In genomic region chr9:71827371-71827770, GRCm38 (mm10) we compare ENCODE assay signal across 13 mouse cellular contexts.
"Had no signal": no experiment of that assay in that cellular context is flagged by ENCODE, and none has a peak within 500 bp of the region (broad histone marks: within the 10 kb centered on the region; RNA-seq: fewer than 3 reads in every experiment).

No protein-coding gene starts in this region.

- H3K4me3 ChIP-seq: left cerebral cortex, adult 2 months; limb, embryonic 15.5 days; liver, embryonic 13.5 days; lung, embryonic 15.5 days; megakaryocyte, embryonic 14.5 days; midbrain, embryonic 15.5 days; neural tube, embryonic 13.5 days had no signal

- H3K27ac ChIP-seq: left cerebral cortex, adult 2 months; liver, embryonic 13.5 days; lung, embryonic 15.5 days; macrophage; midbrain, embryonic 15.5 days; neural tube, embryonic 13.5 days had no signal

- DNase-seq: kidney, postnatal 25 days; liver, embryonic 13.5 days; liver, postnatal 0 days; lung, postnatal 14 days; retina, postnatal 1 day; thymus, postnatal 36 days had no signal
